Mouse (Mus musculus): ENCODE results near the gene Slc35f6. TPM values are rescaled to one million over a fixed set of nuclear protein-coding genes. Genes with fewer than 3 reads are reported as not detected.
A peak's percentile ranks its signal among the peaks of the same experiment; 100 is the strongest.

Slc35f6 gene
- total and polyA plus RNA-seq, 2 experiments from 2014 or later, result 24.3 to 48.7 TPM

- no peak overlapping the region for H3K27ac ChIP-seq (ENCODE audit: low read depth, low read length)
- TF ChIP-seq CTCF (IDR thresholded peaks at IDR 0.05; ENCODE audit: low read depth), result no peak
- ATAC-seq, result no peak
- H3K4me2 ChIP-seq (ENCODE audit: low read depth), result no peak overlapping the region
- no peak overlapping the region for H3K9ac ChIP-seq
- no peak for DNase-seq
- no peaks in the 10 kb centered on the region; the same call in 1 of the 2 replicates for H3K27me3 ChIP-seq (ENCODE audit: insufficient read depth, low read length)
- H3K4me3 ChIP-seq (ENCODE audit: low read depth, low read length), result no peak overlapping the region
- H3K9me3 ChIP-seq (ENCODE audit: low read length), result no peaks in the 10 kb centered on the region
- H3K4me1 ChIP-seq (ENCODE audit: insufficient read depth), result no peaks in the 10 kb centered on the region
- WGBS, result 45% methylated on average over 7 of the region's 7 CpGs
- no peaks in the 10 kb centered on the region for H3K36me3 ChIP-seq (ENCODE audit: insufficient read depth)
Observed at GRCm38 (mm10) chr5:30636994-30637393, 10.7 kb upstream of the Slc35f6 start.

DNA sequence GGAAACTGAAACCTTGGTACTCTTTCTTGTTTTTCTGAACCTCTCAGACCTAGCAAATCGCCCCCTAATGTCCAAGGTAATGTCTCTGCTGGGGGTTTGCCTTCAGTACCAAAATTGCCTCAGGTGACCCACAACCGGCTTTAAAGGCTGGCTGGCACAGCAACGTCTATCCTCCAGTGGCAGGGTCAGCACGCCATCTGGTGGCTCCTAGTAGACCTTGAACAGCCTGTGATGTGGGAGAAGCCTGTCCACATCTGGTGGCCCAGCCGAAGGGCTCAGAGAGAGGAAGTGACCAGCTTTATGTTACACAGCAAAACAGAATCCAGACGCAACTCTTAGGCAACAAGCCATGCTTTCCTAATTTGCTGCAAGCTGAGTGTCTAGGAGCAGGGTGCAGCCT is 9.7 kb upstream of the Slc35f6 start:
- 2% methylated on average over 6 of the region's 6 CpGs for WGBS
- H3K4me1 ChIP-seq (ENCODE audit: insufficient read depth), result no peaks in the 10 kb centered on the region
- H3K36me3 ChIP-seq (ENCODE audit: insufficient read depth), result no peaks in the 10 kb centered on the region
- no peak overlapping the region for H3K27ac ChIP-seq (ENCODE audit: low read depth, low read length)
- H3K4me2 ChIP-seq (ENCODE audit: low read depth), result no peak overlapping the region
- no peaks in the 10 kb centered on the region for H3K9me3 ChIP-seq (ENCODE audit: low read length)
- H3K9ac ChIP-seq, result no peak overlapping the region
- H3K4me3 ChIP-seq (ENCODE audit: low read depth, low read length), result no peak overlapping the region
- peak; percentile 91 for TF ChIP-seq CTCF (IDR thresholded peaks at IDR 0.05; ENCODE audit: low read depth)
- DNase-seq, result peak; percentile 81
- peak; percentile 85 for ATAC-seq
- H3K27me3 ChIP-seq (ENCODE audit: insufficient read depth, low read length), result no peaks in the 10 kb centered on the region; the same call in 1 of the 2 replicates

DNA sequence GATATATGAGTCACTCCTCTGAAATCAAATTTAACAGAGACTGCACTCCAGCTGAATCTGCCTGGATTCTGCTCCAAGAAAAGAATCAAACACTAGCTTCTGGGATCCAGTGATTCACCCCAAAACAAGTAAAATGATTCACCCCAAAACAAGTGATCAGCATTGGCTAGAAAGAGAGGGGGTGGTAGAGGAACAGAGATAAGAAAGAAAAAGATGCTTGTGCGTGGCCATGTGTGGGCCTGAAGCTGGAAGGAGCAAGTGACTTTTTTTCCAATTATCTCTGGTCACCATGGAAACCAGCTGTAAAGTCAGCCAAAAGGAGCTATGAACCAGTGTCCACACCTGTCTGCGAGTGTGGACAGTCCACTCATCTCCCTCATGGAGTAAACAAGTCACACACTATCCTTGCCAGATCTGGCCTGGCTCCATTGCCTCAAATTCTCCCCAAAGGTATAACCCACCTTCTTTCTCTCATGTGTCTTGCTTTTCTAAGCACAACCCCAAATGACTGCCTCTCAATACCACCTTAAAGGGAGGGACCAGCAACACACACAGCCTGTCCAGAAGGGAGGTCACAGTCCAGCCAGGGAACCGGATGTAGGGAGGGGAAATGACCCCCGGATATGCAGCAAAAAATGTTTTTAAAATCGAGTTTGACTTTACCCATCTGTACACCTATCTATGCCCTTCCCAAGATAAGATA is 4.1 kb upstream of the Slc35f6 start:
- DNase-seq (no peak), ATAC-seq (no peak)
- peaks cover 4% of the 10 kb centered on the region; the same call in 1 of the 2 replicates for H3K4me1 ChIP-seq (ENCODE audit: insufficient read depth)
- H3K9me3 ChIP-seq (ENCODE audit: low read length), result no peaks in the 10 kb centered on the region
- TF ChIP-seq CTCF (IDR thresholded peaks at IDR 0.05; ENCODE audit: low read depth), result no peak
- no peak overlapping the region for H3K27ac ChIP-seq (ENCODE audit: low read depth, low read length)
- H3K36me3 ChIP-seq (ENCODE audit: insufficient read depth), result no peaks in the 10 kb centered on the region
- 58% methylated on average over 5 of the region's 5 CpGs for WGBS
- H3K27me3 ChIP-seq (ENCODE audit: insufficient read depth, low read length), result no peaks in the 10 kb centered on the region
- H3K4me2 ChIP-seq (ENCODE audit: low read depth), result no peak overlapping the region
- H3K4me3 ChIP-seq (ENCODE audit: low read depth, low read length), result no peak overlapping the region
- H3K9ac ChIP-seq, result no peak overlapping the region

GRCm38 (mm10) chr5:30646036-30646435 is 1.7 kb upstream of the Slc35f6 start:
- ATAC-seq (no peak), DNase-seq (no peak)
- no peak for TF ChIP-seq CTCF (IDR thresholded peaks at IDR 0.05; ENCODE audit: low read depth)
- Histone ChIP-seq H3K9me3 (ENCODE audit: low read length) (no peaks in the 10 kb centered on the region), H3K4me1 (ENCODE audit: insufficient read depth) (peaks cover 4% of the 10 kb centered on the region; the same call in 1 of the 2 replicates), H3K36me3 (ENCODE audit: insufficient read depth) (peaks cover 3% of the 10 kb centered on the region; the same call in 1 of the 2 replicates), H3K9ac (no peak overlapping the region), H3K4me2 (ENCODE audit: low read depth) (no peak overlapping the region), H3K27ac (ENCODE audit: low read depth, low read length) (no peak overlapping the region), H3K27me3 (ENCODE audit: insufficient read depth, low read length) (no peaks in the 10 kb centered on the region), H3K4me3 (ENCODE audit: low read depth, low read length) (no peak overlapping the region)
- 74% methylated on average over 2 of the region's 2 CpGs for WGBS

- DNase-seq, result no peak
- peak overlapping the region; percentile 67 for H3K27ac ChIP-seq (ENCODE audit: low read depth, low read length)
- no peak; the same call in 1 of the 2 replicates for ATAC-seq
- H3K4me2 ChIP-seq (ENCODE audit: low read depth), result peak overlapping the region; percentile 89
- 9% methylated on average over 9 of the region's 9 CpGs for WGBS
- H3K36me3 ChIP-seq (ENCODE audit: insufficient read depth), result peaks cover 8% of the 10 kb centered on the region; the same call in 1 of the 2 replicates
- peaks cover 4% of the 10 kb centered on the region; the same call in 1 of the 2 replicates for H3K4me1 ChIP-seq (ENCODE audit: insufficient read depth)
- no peaks in the 10 kb centered on the region for H3K9me3 ChIP-seq (ENCODE audit: low read length)
- peak overlapping the region; percentile 76 for H3K4me3 ChIP-seq (ENCODE audit: low read depth, low read length)
- no peak for TF ChIP-seq CTCF (IDR thresholded peaks at IDR 0.05; ENCODE audit: low read depth)
- no peaks in the 10 kb centered on the region for H3K27me3 ChIP-seq (ENCODE audit: insufficient read depth, low read length)
- H3K9ac ChIP-seq, result peak overlapping the region; percentile 66
Observed at GRCm38 (mm10) chr5:30647396-30647795, 337 bp upstream of the Slc35f6 start.

GRCm38 (mm10) chr5:30649558-30649957 is 1.8 kb downstream of the Slc35f6 start:
- Histone ChIP-seq H3K9ac (no peak overlapping the region), H3K4me2 (ENCODE audit: low read depth) (no peak overlapping the region), H3K27ac (ENCODE audit: low read depth, low read length) (no peak overlapping the region), H3K9me3 (ENCODE audit: low read length) (no peaks in the 10 kb centered on the region), H3K27me3 (ENCODE audit: insufficient read depth, low read length) (no peaks in the 10 kb centered on the region), H3K4me1 (ENCODE audit: insufficient read depth) (peaks cover 4% of the 10 kb centered on the region; the same call in 1 of the 2 replicates), H3K4me3 (ENCODE audit: low read depth, low read length) (no peak overlapping the region), H3K36me3 (ENCODE audit: insufficient read depth) (peaks cover 19% of the 10 kb centered on the region; the same call in 1 of the 2 replicates)
- no peak for TF ChIP-seq CTCF (IDR thresholded peaks at IDR 0.05; ENCODE audit: low read depth)
- 88% methylated on average over 4 of the region's 4 CpGs for WGBS
- ATAC-seq, result no peak
- no peak for DNase-seq

DNA sequence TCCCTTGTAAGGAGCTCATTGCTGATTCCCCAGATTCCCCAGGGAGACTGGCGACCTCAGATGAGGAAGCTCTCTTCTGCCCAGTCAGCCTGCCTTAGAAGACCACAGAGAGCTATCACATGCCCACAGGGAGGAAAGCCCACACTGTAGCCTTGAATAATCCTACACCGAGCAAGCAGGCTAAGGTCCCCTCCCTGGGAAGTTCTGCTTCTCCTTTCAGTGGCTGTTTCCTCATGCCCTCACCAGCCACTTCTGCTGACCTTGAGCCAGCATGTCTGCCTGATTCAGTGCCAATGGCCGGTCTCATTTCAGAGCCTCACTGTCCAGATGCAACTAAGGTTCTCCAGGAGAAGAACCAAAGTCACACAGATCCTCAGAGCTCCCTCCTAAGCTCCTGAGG is 3.0 kb downstream of the Slc35f6 start:
- Histone ChIP-seq H3K9me3 (ENCODE audit: low read length) (no peaks in the 10 kb centered on the region), H3K4me2 (ENCODE audit: low read depth) (no peak overlapping the region), H3K4me3 (ENCODE audit: low read depth, low read length) (no peak overlapping the region), H3K36me3 (ENCODE audit: insufficient read depth) (peaks cover 31% of the 10 kb centered on the region), H3K9ac (no peak overlapping the region), H3K27me3 (ENCODE audit: insufficient read depth, low read length) (no peaks in the 10 kb centered on the region), H3K27ac (ENCODE audit: low read depth, low read length) (no peak overlapping the region), H3K4me1 (ENCODE audit: insufficient read depth) (peaks cover 4% of the 10 kb centered on the region; the same call in 1 of the 2 replicates)
- no peak for TF ChIP-seq CTCF (IDR thresholded peaks at IDR 0.05; ENCODE audit: low read depth)
- ATAC-seq (no peak), DNase-seq (no peak)
- WGBS, result 91% methylated on average over 3 of the region's 3 CpGs
